Comparison of ENCODE assay signal across 7 mouse cellular contexts in genomic region chr11:69758971-69759721, GRCm38 (mm10). TPM values are rescaled to one million over a fixed set of nuclear protein-coding genes. Genes with fewer than 3 reads are reported as not detected.
DNase-seq lines count a peak whose midpoint lies in the region.

No protein-coding gene starts in this region.

- H3K4me1 ChIP-seq in megakaryocyte, embryonic 14.5 days = peaks cover 48% of the 10 kb centered on the region

- H3K36me3 ChIP-seq in megakaryocyte, embryonic 14.5 days (replicated peaks; ENCODE audit: low read length) = no peaks in the 10 kb centered on the region

- no peaks in the 10 kb centered on the region for H3K27me3 ChIP-seq in megakaryocyte, embryonic 14.5 days (replicated peaks)

- peak; percentile 66 to 79 for DNase-seq in adrenal gland, adult 18-20 months (ENCODE audit: low spot score in 2 of 2)
- DNase-seq in embryo, embryonic 10 days (ENCODE audit: low spot score) = peak; percentile 96
- DNase-seq in gastrocnemius, postnatal 10 days = peak; percentile 73
- peak; percentile 91 for DNase-seq in induced T-regulatory cell, adult 2 months (ENCODE audit: low read depth)
- DNase-seq in left cerebral cortex, adult 9 months (ENCODE audit: low spot score in 2 of 2) = peak; percentile 82 to 91
- peak; percentile 88 for DNase-seq in right cerebral cortex, postnatal 4 days

- H3K9me3 ChIP-seq in megakaryocyte, embryonic 14.5 days = no peaks in the 10 kb centered on the region

- peak overlapping the region; percentile 94 for H3K4me3 ChIP-seq in megakaryocyte, embryonic 14.5 days (replicated peaks)

RNA-seq across cellular contexts. Expression of gene Polr2a, which starts 0.7 kb away (rescaled TPM):
- 10 to 100 TPM; 55.4 to 79.7 TPM for total RNA-seq in adrenal gland, adult 18-20 months (2021)
- 10 to 100 TPM; 45.9 to 49.4 TPM for total RNA-seq in gastrocnemius, postnatal 10 days (2021)
- polyA plus RNA-seq in megakaryocyte, embryonic 14.5 days (2012; ENCODE audit: insufficient read depth, low replicate concordance) = 36.5 and 129 TPM in 2 replicates

RNA-seq across cellular contexts. Expression of gene Slc35g3, which starts 2.6 kb away (rescaled TPM):
- not detected for total RNA-seq in adrenal gland, adult 18-20 months (2021)
- not detected for total RNA-seq in gastrocnemius, postnatal 10 days (2021)
- not detected in 2 replicates for polyA plus RNA-seq in megakaryocyte, embryonic 14.5 days (2012; ENCODE audit: insufficient read depth, low replicate concordance)

RNA-seq across cellular contexts. Expression of gene Zbtb4, which starts 6.6 kb away (rescaled TPM):
- 10 to 100 TPM; 48.2 to 71.4 TPM for total RNA-seq in adrenal gland, adult 18-20 months (2021)
- total RNA-seq in gastrocnemius, postnatal 10 days (2021) = 10 to 100 TPM; 21.0 to 29.3 TPM
- 1.9 and 3.9 TPM in 2 replicates for polyA plus RNA-seq in megakaryocyte, embryonic 14.5 days (2012; ENCODE audit: insufficient read depth, low replicate concordance)

RNA-seq across cellular contexts. Expression of gene Chrnb1, which starts 36.6 kb away (rescaled TPM):
- 1 to 10 TPM; 1.3 to 3.9 TPM for total RNA-seq in adrenal gland, adult 18-20 months (2021)
- 100 to 1,000 TPM; 105 to 124 TPM for total RNA-seq in gastrocnemius, postnatal 10 days (2021)
- polyA plus RNA-seq in megakaryocyte, embryonic 14.5 days (2012; ENCODE audit: insufficient read depth, low replicate concordance) = not detected in 2 replicates

RNA-seq across cellular contexts. Expression of gene Fgf11, which starts 42.5 kb away (rescaled TPM):
- 10 to 100 TPM in 1 of 2 experiments, 1 to 10 TPM in 1; 3.0 to 13.0 TPM for total RNA-seq in adrenal gland, adult 18-20 months (2021)
- 10 to 100 TPM; 10.5 to 12.2 TPM for total RNA-seq in gastrocnemius, postnatal 10 days (2021)
- polyA plus RNA-seq in megakaryocyte, embryonic 14.5 days (2012; ENCODE audit: insufficient read depth, low replicate concordance) = 0.64 TPM in 1 of 2 replicates, not detected in the other

Comparison
In these comparisons a context has a peak if more than half of its experiments do, and no peak if none do; other contexts are left out.
1. Peak in every context shown above with its lines: DNase-seq and H3K4me3 ChIP-seq.